Mouse (Mus musculus): ENCODE data around the gene Hist1h3g. TPM values are rescaled to one million over a fixed set of nuclear protein-coding genes. Genes with fewer than 3 reads are reported as not detected.
"Not testable (repeated sequence)": the region's sequence is repeated elsewhere in the genome, so short reads cannot be mapped to it uniquely, and the experiment has no call there.

Gene Hist1h3g
- total and polyA plus RNA-seq, 2 experiments from 2014 or later, result 262 TPM; not detected in 1

DNA sequence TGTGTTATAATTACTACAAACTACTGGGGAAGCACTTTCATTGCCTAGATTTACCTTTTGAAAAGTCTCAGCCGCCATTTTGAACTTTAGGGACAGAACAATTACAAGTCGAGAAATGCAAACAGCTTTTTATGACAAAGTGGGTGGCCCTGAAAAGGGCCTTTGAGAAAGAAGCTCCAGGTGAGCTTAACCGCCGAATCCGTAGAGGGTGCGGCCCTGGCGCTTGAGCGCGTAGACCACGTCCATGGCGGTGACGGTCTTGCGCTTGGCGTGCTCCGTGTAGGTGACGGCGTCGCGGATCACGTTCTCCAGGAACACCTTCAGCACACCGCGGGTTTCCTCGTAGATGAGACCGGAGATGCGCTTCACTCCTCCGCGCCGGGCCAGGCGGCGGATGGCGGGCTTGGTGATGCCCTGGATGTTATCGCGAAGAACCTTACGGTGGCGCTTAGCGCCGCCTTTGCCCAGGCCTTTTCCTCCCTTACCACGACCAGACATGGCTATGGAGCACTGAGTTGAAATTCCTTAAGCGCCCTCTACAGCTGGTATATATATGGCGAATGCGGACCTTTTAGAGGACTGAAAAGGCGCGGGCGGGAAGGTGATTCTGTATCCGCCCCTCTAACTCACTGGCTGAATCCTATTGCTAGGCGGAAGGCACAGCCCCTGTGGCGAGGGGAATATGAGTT is 16.1 kb downstream of the Hist1h3g start, which contains the start of gene Hist1h4f:
Hist1h4f (minus strand) TSS at position 503 of the 689 bp plus-strand sequence.
- TF ChIP-seq CTCF (IDR thresholded peaks at IDR 0.05), result peak; percentile 74
- under 1% methylated on average over 42 of the region's 47 CpGs for WGBS

GRCm38 (mm10) chr13:23551931-23552914 is 17.0 kb downstream of the Hist1h3g start:
- no peaks in the 10 kb centered on the region for H3K9me3 ChIP-seq (ENCODE audit: low read length)
- 49% methylated on average over 8 of the region's 8 CpGs for WGBS
- peak overlapping the region; percentile 59 for H3K4me2 ChIP-seq (ENCODE audit: low read depth, low read length, poor library complexity, severe bottlenecking)
- ATAC-seq (ENCODE audit: low FRiP score), result no peak
- H3K4me1 ChIP-seq (ENCODE audit: insufficient read depth, low read length), result peaks cover 7% of the 10 kb centered on the region; the same call in 1 of the 2 replicates
- TF ChIP-seq CTCF (IDR thresholded peaks at IDR 0.05), result no peak
- peak overlapping the region; percentile 42 for H3K4me3 ChIP-seq (ENCODE audit: low read depth, low read length)
- H3K36me3 ChIP-seq (ENCODE audit: insufficient read depth, low read length), result no peaks in the 10 kb centered on the region
- DNase-seq (ENCODE audit: low spot score), result no peak
- peak overlapping the region; percentile 77; the same call in 1 of the 2 replicates for H3K27ac ChIP-seq (ENCODE audit: low read depth, low read length)
- H3K27me3 ChIP-seq (ENCODE audit: insufficient read depth, low read length), result no peaks in the 10 kb centered on the region
- no peak overlapping the region for H3K9ac ChIP-seq (replicated peaks; ENCODE audit: low read length, poor library complexity, severe bottlenecking)

More for the DNA sequence above, 16.1 kb downstream of the Hist1h3g start, which contains the start of gene Hist1h4f:
- not testable (repeated sequence) for H3K27me3 ChIP-seq (ENCODE audit: insufficient read depth, low read length); H3K9me3 ChIP-seq (ENCODE audit: low read length); H3K36me3 ChIP-seq (ENCODE audit: insufficient read depth, low read length); H3K4me1 ChIP-seq (ENCODE audit: insufficient read depth, low read length)
- H3K4me2 ChIP-seq (ENCODE audit: low read depth, low read length, poor library complexity, severe bottlenecking), result peak within 1 kb of the TSS; percentile 59
- ATAC-seq (ENCODE audit: low FRiP score) (peak; percentile 92), DNase-seq (ENCODE audit: low spot score) (peak; percentile 97)
- peak within 1 kb of the TSS; percentile 77; the same call in 1 of the 2 replicates for H3K27ac ChIP-seq (ENCODE audit: low read depth, low read length)
- H3K4me3 ChIP-seq (ENCODE audit: low read depth, low read length), result peak within 1 kb of the TSS; percentile 42
- peak within 1 kb of the TSS; percentile 39 for H3K9ac ChIP-seq (replicated peaks; ENCODE audit: low read length, poor library complexity, severe bottlenecking)

GRCm38 (mm10) chr13:23552962-23553361 is 17.7 kb downstream of the Hist1h3g start, which contains the start of gene Hist1h1d:
Gene Hist1h1d (plus strand): TSS chr13:23553262.
- Histone ChIP-seq H3K4me3 (ENCODE audit: low read depth, low read length) (no peak within 1 kb of the TSS), H3K9ac (replicated peaks; ENCODE audit: low read length, poor library complexity, severe bottlenecking) (no peak within 1 kb of the TSS), H3K27me3 (ENCODE audit: insufficient read depth, low read length) (no peaks in the 10 kb centered on the region), H3K36me3 (ENCODE audit: insufficient read depth, low read length) (no peaks in the 10 kb centered on the region), H3K27ac (ENCODE audit: low read depth, low read length) (no peak within 1 kb of the TSS), H3K9me3 (ENCODE audit: low read length) (no peaks in the 10 kb centered on the region), H3K4me2 (ENCODE audit: low read depth, low read length, poor library complexity, severe bottlenecking) (0 out of 2 replicates have a peak within 1 kb of the TSS, but pooled peaks have one; percentile 59), H3K4me1 (ENCODE audit: insufficient read depth, low read length) (peaks cover 7% of the 10 kb centered on the region; the same call in 1 of the 2 replicates)
- no peak for TF ChIP-seq CTCF (IDR thresholded peaks at IDR 0.05)
- ATAC-seq (ENCODE audit: low FRiP score) (no peak), DNase-seq (ENCODE audit: low spot score) (no peak)

DNA sequence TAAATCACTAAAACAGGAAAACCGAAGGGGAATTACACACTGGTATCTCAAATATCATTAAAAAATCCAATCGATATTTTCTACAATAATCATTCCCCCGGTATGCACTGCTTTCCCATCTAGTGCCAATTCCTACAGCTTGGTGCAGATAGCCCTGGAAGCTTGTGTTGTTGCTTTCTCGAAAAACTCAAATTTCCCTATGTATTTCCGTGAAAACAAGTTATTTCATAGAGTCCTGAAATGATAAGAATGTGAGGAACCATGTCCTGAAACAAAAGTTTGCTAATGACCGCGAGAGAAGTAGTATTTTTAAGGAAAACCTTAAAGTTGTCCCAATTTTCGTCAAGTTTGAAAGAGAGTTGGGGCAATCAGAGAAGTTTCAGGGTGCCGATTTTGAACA is 19.2 kb downstream of the Hist1h3g start:
- no peaks in the 10 kb centered on the region for H3K36me3 ChIP-seq (ENCODE audit: insufficient read depth, low read length)
- DNase-seq (ENCODE audit: low spot score) (no peak), ATAC-seq (ENCODE audit: low FRiP score) (no peak)
- 18% methylated on average over 9 of the region's 9 CpGs for WGBS
- H3K4me3 ChIP-seq (ENCODE audit: low read depth, low read length), result peak overlapping the region; percentile 48
- H3K4me2 ChIP-seq (ENCODE audit: low read depth, low read length, poor library complexity, severe bottlenecking), result peak overlapping the region; percentile 97
- no peak for TF ChIP-seq CTCF (IDR thresholded peaks at IDR 0.05)
- no peaks in the 10 kb centered on the region for H3K9me3 ChIP-seq (ENCODE audit: low read length)
- H3K9ac ChIP-seq (replicated peaks; ENCODE audit: low read length, poor library complexity, severe bottlenecking), result no peak overlapping the region
- H3K27ac ChIP-seq (ENCODE audit: low read depth, low read length), result 0 out of 2 replicates have a peak overlapping the region, but pooled peaks have one; percentile 43
- peaks cover 7% of the 10 kb centered on the region; the same call in 1 of the 2 replicates for H3K4me1 ChIP-seq (ENCODE audit: insufficient read depth, low read length)
- H3K27me3 ChIP-seq (ENCODE audit: insufficient read depth, low read length), result no peaks in the 10 kb centered on the region

- under 1% methylated on average over 54 of the region's 54 CpGs for WGBS
These were observed 20.0 kb downstream of the Hist1h3g start for GRCm38 (mm10) chr13:23554925-23555838.

More at GRCm38 (mm10) chr13:23554925-23555838, 20.0 kb downstream of the Hist1h3g start:
- Histone ChIP-seq H3K4me3 (ENCODE audit: low read depth, low read length) (peak overlapping the region; percentile 48), H3K36me3 (ENCODE audit: insufficient read depth, low read length) (no peaks in the 10 kb centered on the region), H3K9ac (replicated peaks; ENCODE audit: low read length, poor library complexity, severe bottlenecking) (peak overlapping the region; percentile 51), H3K27me3 (ENCODE audit: insufficient read depth, low read length) (no peaks in the 10 kb centered on the region), H3K27ac (ENCODE audit: low read depth, low read length) (peak overlapping the region; percentile 70), H3K4me2 (ENCODE audit: low read depth, low read length, poor library complexity, severe bottlenecking) (peak overlapping the region; percentile 97), H3K4me1 (ENCODE audit: insufficient read depth, low read length) (peaks cover 7% of the 10 kb centered on the region; the same call in 1 of the 2 replicates), H3K9me3 (ENCODE audit: low read length) (no peaks in the 10 kb centered on the region)
- TF ChIP-seq CTCF (IDR thresholded peaks at IDR 0.05), result no peak
- DNase-seq (ENCODE audit: low spot score) (peak; percentile 84), ATAC-seq (ENCODE audit: low FRiP score) (peak; percentile 71)
